Mouse (Mus musculus) olfactory bulb, adult 2 months (tissue): ENCODE measurements around the gene Atp6v1e1. TPM values are rescaled to one million over a fixed set of nuclear protein-coding genes. Genes with fewer than 3 reads are reported as not detected.
A peak's percentile ranks its signal among the peaks of the same experiment; 100 is the strongest.

Experiments
- H3K27ac ChIP-seq: fragments of 200-500 bp; 2 replicates; pipeline ENCODE4 v1.5.1; 2012; ENCODE audit warnings: low read depth, low read length; ENCODE audit not compliant: insufficient read depth
- H3K4me1 ChIP-seq: fragments of 200-500 bp; 2 replicates; pipeline ENCODE4 v1.6.1; 2012; ENCODE audit warnings: low read length; ENCODE audit not compliant: control insufficient read depth, insufficient read depth
- H3K4me3 ChIP-seq: fragments of 200-500 bp; 2 replicates; pipeline ENCODE4 v1.5.1; 2012; ENCODE audit warnings: mild to moderate bottlenecking, low read depth, low read length, moderate library complexity; ENCODE audit not compliant: insufficient read depth
- CTCF ChIP-seq: fragments of 200-500 bp; IDR thresholded peaks from 2 replicates; pipeline ENCODE4 v1.5.1; 2012; ENCODE audit warnings: low read depth, mild to moderate bottlenecking, low read length, moderate library complexity; ENCODE audit not compliant: insufficient read depth
- POLR2A ChIP-seq: fragments of 200-500 bp; IDR thresholded peaks from 2 replicates; pipeline ENCODE4 v1.6.1; 2012; ENCODE audit warnings: mild to moderate bottlenecking, low read depth, low read length, moderate library complexity; ENCODE audit not compliant: insufficient read depth
- WGBS: fragments of 180-500 bp; shearing (Covaris S2); methylation state at CpG from one replicate; pipeline ENCODE4 v1.1.7; 2018; 5-methylcytosine and 5-hydroxymethylcytosine counted together
- polyA plus RNA-seq: library from polyadenylated mRNA; stranded (reverse); fragments of >200 nt; gene quantifications from 2 replicates; pipeline ENCODE4 v1.2.4, GENCODE M21; 2012; ENCODE audit warnings: low replicate concordance; ENCODE audit not compliant: missing spikeins, insufficient read depth, insufficient read length

The Atp6v1e1 gene
- polyA plus RNA-seq, 1 experiment = not detected

DNA sequence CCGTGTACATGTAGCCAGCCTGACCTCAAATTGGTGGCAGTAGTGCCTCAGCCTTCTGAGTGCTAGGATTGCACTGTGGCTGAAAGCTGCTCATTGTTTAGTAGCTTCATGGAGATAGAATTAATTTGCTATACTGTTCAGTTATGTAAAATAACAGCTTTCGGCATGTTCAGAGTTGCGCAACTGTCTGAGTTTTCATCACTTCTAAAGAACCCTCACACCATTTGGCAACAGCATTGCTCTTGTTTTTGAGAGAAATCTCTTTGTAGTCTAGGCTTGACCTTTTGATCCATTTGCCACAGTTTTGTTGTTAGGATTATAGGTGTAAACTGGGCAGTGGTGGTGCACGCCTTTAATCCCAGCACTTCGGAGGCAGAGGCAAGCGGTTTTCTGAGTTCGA, 17.7 kb upstream of the Atp6v1e1 start:
- H3K27ac ChIP-seq = no peak overlapping the region
- 96% methylated on average over 7 of the region's 7 CpGs for WGBS
- H3K4me3 ChIP-seq = no peak overlapping the region
- TF ChIP-seq POLR2A (no peak), CTCF (no peak)
- H3K4me1 ChIP-seq = 0 out of 2 replicates have a peak, but pooled peaks cover 2% of the 10 kb centered on the region

DNA sequence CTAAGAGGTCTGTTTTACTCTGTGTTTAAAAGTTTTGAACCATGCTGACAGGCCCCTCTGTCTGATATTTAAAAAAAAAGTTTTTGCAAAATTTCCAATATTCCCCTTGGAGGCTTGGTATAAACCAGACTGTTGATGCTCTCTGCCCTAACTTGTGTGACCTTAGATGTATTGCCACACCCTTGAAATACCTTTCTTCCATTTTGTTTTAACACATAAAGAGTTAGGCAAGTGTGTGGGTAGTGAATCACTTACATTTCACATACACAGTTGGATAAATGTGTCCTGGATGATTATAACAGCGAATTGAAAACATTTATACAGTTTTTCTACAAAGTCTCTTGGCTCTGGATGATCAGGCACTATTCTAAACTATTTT, 14.5 kb upstream of the Atp6v1e1 start:
- TF ChIP-seq POLR2A (no peak), CTCF (no peak)
- WGBS = 80% methylated on average over 1 of the region's 1 CpGs
- Histone ChIP-seq H3K27ac (no peak overlapping the region), H3K4me3 (no peak overlapping the region), H3K4me1 (0 out of 2 replicates have a peak, but pooled peaks cover 2% of the 10 kb centered on the region)

GRCm38 (mm10) chr6:120836389-120837151, 14.0 kb upstream of the Atp6v1e1 start:
- TF ChIP-seq POLR2A (no peak), CTCF (no peak)
- Histone ChIP-seq H3K27ac (peak overlapping the region; percentile 78), H3K4me3 (peak overlapping the region; percentile 84), H3K4me1 (0 out of 2 replicates have a peak, but pooled peaks cover 2% of the 10 kb centered on the region)
- 2% methylated on average over 37 of the region's 37 CpGs for WGBS

GRCm38 (mm10) chr6:120835474-120836374, 13.1 kb upstream of the Atp6v1e1 start, which contains the start of gene Bcl2l13:
TSS of gene Bcl2l13 (plus strand) at chr6:120836212.
- peak within 1 kb of the TSS; percentile 78 for H3K27ac ChIP-seq
- H3K4me1 ChIP-seq = 0 out of 2 replicates have a peak, but pooled peaks cover 2% of the 10 kb centered on the region
- 3% methylated on average over 40 of the region's 40 CpGs for WGBS
- peak within 1 kb of the TSS; percentile 84 for H3K4me3 ChIP-seq
- peak; percentile 82 for TF ChIP-seq POLR2A
- TF ChIP-seq CTCF = no peak

GRCm38 (mm10) chr6:120834766-120835321, 12.3 kb upstream of the Atp6v1e1 start:
- H3K4me3 ChIP-seq = no peak overlapping the region
- WGBS = 89% methylated on average over 4 of the region's 4 CpGs
- TF ChIP-seq POLR2A (no peak), CTCF (no peak)
- H3K27ac ChIP-seq = no peak overlapping the region
- H3K4me1 ChIP-seq = 0 out of 2 replicates have a peak, but pooled peaks cover 2% of the 10 kb centered on the region

DNA sequence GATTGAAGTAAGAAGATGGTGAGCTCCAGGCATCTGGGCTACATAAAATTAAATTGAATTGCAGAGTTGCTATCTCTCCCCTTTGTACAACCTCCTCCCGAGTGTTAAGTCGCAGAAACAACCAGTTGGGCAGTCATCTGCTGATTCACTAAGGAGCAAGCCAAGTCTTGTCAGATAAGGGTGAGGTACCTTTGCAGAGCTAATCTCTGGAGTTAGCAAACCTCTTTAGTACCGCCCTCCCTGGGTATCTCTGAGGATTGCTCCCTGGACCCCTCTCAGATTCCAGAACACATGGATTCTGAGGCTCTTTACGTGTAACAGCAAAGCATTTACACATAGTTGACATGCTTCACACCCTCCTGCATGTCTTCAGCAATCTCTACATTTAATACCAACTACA, 9.5 kb upstream of the Atp6v1e1 start:
- no peak for TF ChIP-seq CTCF
- TF ChIP-seq POLR2A = no peak
- H3K4me1 ChIP-seq = no peaks in the 10 kb centered on the region
- WGBS = 79% methylated on average over 4 of the region's 4 CpGs
- H3K4me3 ChIP-seq = no peak overlapping the region
- H3K27ac ChIP-seq = no peak overlapping the region

GRCm38 (mm10) chr6:120830866-120831608, 8.4 kb upstream of the Atp6v1e1 start:
- H3K4me3 ChIP-seq = no peak overlapping the region
- no peak overlapping the region for H3K27ac ChIP-seq
- no peak for TF ChIP-seq POLR2A
- TF ChIP-seq CTCF = no peak
- no peaks in the 10 kb centered on the region for H3K4me1 ChIP-seq
- WGBS = 61% methylated on average over 4 of the region's 4 CpGs

DNA sequence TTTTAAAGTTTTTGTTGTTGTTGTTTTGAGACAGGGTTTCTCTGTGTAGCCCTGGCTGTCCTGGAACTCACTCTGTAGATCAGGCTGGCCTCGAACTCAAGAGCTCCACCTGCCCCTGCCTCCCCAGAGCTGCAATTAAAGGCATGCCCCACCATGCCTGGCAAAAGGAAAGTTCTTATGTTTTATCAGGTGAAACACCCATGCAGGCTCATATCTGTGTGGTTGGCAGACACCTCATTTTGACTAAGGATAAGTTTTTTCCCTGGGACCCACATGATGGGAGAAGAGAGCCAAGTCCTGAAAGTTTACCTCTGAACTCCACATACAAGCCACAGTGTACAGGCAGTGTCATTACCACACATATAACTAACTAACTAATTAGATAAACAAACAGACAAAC, 7.5 kb upstream of the Atp6v1e1 start:
- no peak overlapping the region for H3K27ac ChIP-seq
- TF ChIP-seq CTCF (no peak), POLR2A (no peak)
- no peak overlapping the region for H3K4me3 ChIP-seq
- 46% methylated on average over 1 of the region's 1 CpGs for WGBS
- no peaks in the 10 kb centered on the region for H3K4me1 ChIP-seq
